Mouse (Mus musculus) v-Abl transformed pro-B cells (cell line): Measurements from ENCODE around the gene Gm17455.

ENCODE experiments used
- in situ Hi-C, 2 experiments: fragments of 400-800 bp; cut with MboI; formaldehyde crosslinking; loops; one replicate each; pipeline ENCODE4 v1.15.1; 2025; ENCODE audit not compliant: unreplicated experiment in 2 of 2

The Gm17455 gene

GRCm38 (mm10) chr10:60399449-60399848 is at the start of gene Gm17455:
Gene Gm17455 (plus strand): TSS chr10:60399726.
- in situ Hi-C loops: loop anchor here (5.0 to 25.0 kb wide), 6 partner anchors 52 to 515 kb away; partner anchors contain the start of genes Dnajb12 (in 1 of the 2) and Vsir (in 1 of the 2)

- in situ Hi-C loops: loop anchor here in 1 of 2 experiments (25.0 kb wide), 1 partner anchor 1337 kb away; the partner anchor contains the start of genes Sar1a and Tysnd1
These were observed 49.3 kb upstream of the Gm17455 start for GRCm38 (mm10) chr10:60350077-60350804.

DNA sequence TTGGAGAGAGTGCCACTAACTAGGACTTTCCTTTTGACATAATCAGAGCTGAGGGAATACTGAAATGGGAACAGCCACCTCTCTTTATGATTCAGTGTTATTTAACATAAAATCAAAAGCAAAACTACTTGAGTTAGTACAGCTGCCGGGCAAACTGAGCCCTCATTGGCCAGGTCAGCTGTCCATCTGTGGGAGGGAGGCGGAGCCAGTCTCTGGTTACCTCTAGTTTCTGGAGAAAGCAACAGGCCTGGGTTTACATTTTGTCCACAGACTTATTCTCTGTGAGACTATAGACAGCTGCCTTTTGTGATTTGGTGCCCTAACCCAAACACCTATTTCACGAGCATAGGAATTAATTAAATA is 48.7 kb upstream of the Gm17455 start:
- in situ Hi-C loops: loop anchor here in 1 of 2 experiments (25.0 kb wide), 1 partner anchor 1337 kb away; the partner anchor contains the start of genes Sar1a and Tysnd1

DNA sequence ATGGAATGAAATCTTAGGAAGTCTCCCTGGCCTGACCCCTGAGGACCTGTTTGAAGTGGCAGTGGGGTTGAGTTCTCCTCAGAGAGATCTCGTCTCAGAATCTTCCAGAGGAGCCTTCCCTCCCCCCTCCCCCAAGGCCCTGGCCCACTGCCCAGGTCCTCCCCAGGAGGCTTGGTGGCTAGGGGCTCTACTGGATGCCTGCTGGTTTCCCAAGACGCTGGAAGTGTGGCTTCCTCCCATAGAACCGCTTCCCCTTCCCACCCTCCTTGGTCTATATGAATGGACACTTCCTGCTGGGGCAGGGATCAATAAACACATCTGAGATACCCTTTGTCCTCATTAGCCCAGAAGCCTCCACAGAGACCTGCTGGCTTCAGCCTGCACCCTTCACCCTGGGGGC is 48.3 kb upstream of the Gm17455 start:
- in situ Hi-C loops: loop anchor here in 1 of 2 experiments (25.0 kb wide), 1 partner anchor 1336 kb away; the partner anchor contains the start of genes Sar1a and Tysnd1

DNA sequence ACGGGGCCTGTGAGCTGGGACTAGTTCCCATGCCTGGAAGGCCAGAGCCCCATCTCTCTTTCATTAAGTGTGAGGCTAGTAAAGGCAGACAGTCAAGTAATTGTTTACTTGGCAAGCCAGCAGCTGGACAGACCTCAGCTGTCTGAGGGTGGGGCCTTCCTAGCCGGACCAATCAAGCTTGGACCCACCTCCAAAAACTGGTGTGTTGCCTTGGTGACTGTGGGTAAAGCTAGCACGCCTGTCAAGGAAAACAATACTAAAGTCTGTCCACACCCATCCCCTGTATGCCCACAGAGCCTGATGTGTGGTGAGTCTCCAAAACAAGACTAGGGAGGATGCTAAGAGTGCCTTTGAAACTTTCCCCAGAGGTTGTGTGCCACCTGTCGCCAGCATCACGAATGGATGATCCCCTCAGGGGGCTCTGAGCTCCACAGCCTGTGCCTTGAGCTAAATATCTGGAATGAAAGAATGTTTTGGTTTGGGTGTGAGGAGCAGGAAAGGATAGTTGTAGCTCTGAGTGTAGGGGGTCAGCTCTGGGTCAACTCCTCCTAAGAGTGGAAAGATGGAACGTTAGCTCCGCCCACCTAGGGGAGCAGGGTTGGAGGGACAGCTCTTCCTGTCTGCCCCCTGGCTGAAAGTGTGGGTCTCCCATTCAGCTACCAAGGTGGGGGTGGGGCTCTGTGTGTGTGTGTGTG is 47.6 kb upstream of the Gm17455 start:
- in situ Hi-C loops: loop anchor here in 1 of 2 experiments (25.0 kb wide), 1 partner anchor 1335 kb away; the partner anchor contains the start of genes Sar1a and Tysnd1

- in situ Hi-C loops: loop anchor here in 1 of 2 experiments (25.0 kb wide), 1 partner anchor 1334 kb away; the partner anchor contains the start of genes Sar1a and Tysnd1
These were observed 46.1 kb upstream of the Gm17455 start for GRCm38 (mm10) chr10:60353241-60354002.

DNA sequence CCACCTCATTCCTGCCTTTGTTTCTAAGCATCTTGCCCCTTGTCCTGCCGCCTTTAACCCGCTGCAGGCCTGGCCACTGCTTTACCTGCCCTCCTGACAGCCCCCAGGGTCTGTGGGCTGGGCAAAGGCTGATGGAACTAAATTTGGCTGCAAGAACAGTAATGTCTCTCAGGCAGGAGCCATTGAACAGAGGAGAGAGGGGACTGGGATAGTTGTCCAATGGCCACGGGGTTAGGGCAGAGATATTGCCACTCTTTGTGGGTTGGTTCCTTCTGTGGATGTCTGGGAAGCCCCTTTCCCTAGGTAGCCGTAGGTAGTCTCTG is 45.6 kb upstream of the Gm17455 start:
- in situ Hi-C loops: loop anchor here in 1 of 2 experiments (25.0 kb wide), 1 partner anchor 1333 kb away; the partner anchor contains the start of genes Sar1a and Tysnd1

DNA sequence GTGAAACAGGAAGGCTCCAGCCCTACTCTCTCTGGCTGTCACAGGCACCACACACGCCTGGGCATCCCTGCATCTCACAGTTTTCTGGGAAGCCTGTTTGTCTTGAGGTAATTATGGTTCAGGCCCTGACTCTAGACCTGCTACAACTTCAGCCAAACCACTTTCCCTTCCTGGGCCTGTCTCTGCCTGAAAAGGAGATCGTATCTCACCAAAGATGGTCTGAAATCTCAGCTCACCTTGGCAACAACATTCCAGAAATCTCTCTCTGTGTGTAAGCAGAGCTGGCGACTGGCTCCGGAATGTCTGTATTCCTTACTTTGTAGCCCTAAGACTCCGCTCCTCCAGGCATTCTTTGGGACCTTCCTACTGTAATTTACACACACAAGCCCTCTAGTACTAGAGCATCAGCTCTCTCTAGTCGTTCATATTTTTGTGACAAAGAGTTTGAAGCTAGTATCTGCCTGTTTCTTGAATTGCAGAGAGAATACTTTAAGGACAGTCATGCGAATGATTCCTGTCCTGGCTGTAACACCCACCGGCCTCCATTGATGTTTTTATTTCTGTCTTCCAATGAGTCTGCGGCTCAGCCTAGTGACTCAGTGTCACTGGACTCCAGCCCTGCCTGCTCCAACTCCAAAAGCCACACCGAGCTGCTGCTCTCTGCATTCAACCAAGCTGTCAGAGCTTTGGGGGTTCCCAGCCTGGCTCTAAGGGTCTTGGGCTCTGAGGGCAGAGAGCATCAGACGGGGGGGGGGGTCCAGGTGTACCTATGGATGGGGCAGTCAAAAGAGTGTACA is 44.4 kb upstream of the Gm17455 start:
- in situ Hi-C loops: loop anchor here in 1 of 2 experiments (25.0 kb wide), 1 partner anchor 1332 kb away; the partner anchor contains the start of genes Sar1a and Tysnd1

DNA sequence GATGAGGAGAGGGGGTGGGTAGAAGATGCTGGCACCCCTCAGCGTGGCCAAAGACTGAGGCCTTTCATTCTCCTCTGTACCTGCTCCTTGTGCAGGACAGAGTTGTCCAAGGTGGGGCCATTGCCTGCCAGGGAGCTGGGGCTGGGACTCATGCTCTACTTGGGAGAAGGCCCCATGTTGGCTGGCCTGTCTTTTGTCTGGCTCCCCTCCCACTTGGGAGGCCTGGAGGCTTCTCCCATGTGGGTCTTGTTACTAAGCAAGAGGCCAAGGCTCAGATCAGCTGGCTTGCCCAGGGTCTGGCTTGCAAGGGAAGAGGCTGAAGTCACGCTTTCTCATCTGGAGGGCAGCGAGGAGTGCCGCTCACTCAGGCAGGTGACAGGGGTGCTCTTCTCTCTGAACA is 42.1 kb upstream of the Gm17455 start:
- in situ Hi-C loops: loop anchor here in 1 of 2 experiments (25.0 kb wide), 1 partner anchor 1330 kb away; the partner anchor contains the start of genes Sar1a and Tysnd1

- in situ Hi-C loops: loop anchor here in 1 of 2 experiments (25.0 kb wide), 1 partner anchor 1329 kb away; the partner anchor contains the start of genes Sar1a and Tysnd1
These were observed 41.6 kb upstream of the Gm17455 start for GRCm38 (mm10) chr10:60357901-60358300.

GRCm38 (mm10) chr10:60358776-60359175 is 40.8 kb upstream of the Gm17455 start:
- in situ Hi-C loops: loop anchor here in 1 of 2 experiments (25.0 kb wide), 1 partner anchor 1329 kb away; the partner anchor contains the start of genes Sar1a and Tysnd1

DNA sequence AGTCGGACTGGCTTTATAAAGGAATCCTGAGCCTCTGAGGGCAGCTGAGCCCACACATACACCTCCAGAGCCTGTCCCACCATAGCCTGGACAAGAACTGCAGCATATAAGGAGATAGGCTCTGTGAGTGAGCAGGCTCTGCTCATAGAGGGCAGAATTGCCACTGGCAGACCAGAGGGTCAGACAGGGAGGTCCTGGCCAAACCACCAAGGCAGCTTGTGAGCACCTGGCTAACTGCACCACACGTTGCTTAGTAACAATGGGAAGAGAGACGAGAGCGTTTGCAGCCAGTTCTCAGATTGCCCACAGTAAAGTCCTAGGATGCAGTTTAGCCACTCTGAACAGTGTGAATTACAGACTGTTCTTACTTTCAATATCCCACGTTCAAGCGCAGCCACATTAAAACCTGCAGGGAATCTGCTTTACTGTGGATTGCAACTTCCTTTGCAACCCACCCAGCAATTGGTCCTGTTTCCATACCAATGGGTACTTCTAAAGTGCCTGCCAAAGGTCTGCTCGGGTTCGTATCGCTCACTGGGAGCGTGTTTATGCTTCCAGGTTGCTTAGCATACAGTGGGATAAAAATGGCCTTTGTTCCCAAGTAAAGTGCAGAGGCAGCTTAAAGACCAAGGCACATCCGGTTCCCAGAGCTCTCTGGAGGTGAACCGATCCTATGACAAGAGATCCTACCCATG is 37.8 kb upstream of the Gm17455 start:
- in situ Hi-C loops: loop anchor here in 1 of 2 experiments (25.0 kb wide), 1 partner anchor 1326 kb away; the partner anchor contains the start of genes Sar1a and Tysnd1

DNA sequence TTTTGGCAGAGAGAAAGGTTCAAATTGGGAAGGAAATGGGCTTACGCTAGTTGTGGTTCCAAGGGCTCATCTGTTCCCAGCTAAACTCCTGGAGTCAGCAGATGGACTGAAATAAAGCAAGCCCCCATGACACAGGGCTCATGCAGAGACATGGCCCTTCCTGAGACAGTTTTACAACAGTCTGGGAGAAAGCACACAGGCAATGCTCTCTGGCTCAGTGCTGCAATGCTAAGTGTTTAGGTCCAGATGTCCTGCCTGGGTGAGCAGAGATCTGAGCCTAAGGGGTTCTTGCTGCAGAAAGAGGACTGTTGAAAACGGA is 37.3 kb upstream of the Gm17455 start:
- in situ Hi-C loops: loop anchor here in 1 of 2 experiments (25.0 kb wide), 1 partner anchor 1325 kb away; the partner anchor contains the start of genes Sar1a and Tysnd1

DNA sequence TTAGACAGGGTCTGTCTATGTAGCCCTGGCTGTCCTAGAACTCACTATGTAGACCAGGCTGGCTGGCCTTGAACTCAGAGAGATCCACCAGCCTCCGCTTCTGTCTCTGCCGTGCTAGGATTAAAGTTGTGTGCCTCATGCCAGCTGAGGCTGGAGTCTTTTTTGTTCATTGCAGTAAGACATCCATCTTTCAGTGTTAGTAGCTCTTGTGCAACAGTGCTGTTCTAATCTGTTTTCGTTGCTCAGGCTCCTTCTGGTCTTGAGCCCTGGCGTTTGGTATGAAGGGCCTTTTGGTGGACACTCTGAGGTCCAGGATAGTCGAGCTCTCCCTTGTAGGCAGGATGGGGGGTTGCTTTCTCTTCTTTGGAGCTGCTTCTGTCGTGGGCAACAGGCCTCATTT is 36.1 kb upstream of the Gm17455 start:
- in situ Hi-C loops: loop anchor here in 1 of 2 experiments (25.0 kb wide), 1 partner anchor 1324 kb away; the partner anchor contains the start of genes Sar1a and Tysnd1

DNA sequence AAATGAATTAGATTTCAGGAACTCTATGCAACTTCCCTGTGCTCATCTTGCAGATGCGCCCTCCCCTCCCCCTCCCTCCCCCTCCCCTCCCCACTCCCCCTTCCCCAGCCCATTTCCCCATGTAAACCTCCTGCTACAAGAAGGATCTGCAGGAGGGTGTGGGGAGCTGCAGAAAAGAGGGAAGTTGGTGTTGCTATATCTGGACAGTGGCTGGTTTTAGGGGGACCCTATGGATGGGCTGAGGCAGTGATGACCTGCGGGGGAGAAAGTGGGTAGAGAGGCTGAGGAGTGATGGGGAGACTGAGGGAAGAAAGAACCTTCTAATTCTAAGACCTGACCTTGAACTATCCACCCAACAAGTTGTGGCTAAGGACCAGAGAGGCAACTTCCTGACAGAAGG is 32.4 kb upstream of the Gm17455 start:
- in situ Hi-C loops: loop anchor here in 1 of 2 experiments (25.0 kb wide), 1 partner anchor 1320 kb away; the partner anchor contains the start of genes Sar1a and Tysnd1

DNA sequence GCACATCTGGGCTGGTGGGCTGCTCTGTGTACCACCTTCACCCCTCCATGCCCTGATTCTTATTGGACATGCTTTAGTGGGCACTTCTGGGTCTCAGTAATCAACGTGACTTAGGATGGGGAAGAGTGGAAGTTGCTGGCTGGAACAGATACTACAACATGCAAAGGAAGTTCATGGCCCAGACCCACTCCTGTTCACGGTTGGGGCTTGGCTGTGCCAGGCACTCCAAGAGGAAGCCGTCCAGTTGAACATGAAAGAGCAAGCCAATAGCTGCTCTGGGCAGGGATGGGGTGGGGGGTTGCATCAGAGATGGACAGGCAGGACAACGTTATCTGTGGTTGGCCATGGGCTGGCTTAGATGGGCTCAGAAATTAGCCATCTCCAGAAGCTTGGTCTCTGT is 31.6 kb upstream of the Gm17455 start:
- in situ Hi-C loops: loop anchor here in 1 of 2 experiments (25.0 kb wide), 1 partner anchor 1319 kb away; the partner anchor contains the start of genes Sar1a and Tysnd1

DNA sequence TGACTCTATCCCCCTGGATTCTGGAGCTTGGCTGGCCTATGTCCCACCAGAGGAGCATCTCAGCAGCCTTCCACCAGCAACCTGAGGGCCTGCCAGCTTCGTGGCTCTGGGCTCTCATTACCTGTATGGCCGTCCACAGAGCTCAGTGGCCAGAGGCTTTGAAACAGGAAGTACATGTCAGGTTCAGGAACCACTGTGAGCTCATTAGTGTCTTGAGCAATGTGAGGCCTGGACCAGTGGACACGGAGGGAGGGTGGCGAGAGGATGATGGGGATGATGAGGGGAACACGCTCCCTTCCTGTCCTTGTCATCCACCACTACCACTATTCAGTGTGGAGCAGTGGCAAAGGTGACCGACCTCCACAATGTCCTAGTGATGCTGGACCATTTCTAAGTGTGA is 30.1 kb upstream of the Gm17455 start:
- in situ Hi-C loops: loop anchor here in 1 of 2 experiments (25.0 kb wide), 1 partner anchor 1318 kb away; the partner anchor contains the start of genes Sar1a and Tysnd1

DNA sequence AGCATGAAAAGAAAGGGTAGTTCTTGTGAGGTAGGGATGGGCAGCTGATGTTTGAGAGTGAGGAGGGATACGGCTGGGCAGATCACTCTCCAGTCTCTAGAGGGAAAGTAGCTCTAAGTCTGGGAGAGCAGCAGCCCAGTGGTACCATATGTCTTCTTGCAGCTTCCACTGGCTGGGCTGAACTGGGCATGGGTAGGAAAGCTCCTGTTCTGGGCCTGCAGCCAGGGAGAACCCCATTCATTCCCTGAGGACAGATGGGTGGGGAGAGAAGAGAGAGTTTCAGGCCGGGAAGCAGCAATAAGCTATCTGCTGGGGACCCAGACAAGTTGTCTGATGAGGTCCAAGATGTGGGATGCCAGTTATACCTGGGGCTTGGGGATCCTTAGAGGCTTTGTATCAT is 29.4 kb upstream of the Gm17455 start:
- in situ Hi-C loops: loop anchor here in 1 of 2 experiments (25.0 kb wide), 1 partner anchor 1317 kb away; the partner anchor contains the start of genes Sar1a and Tysnd1
